Mouse (Mus musculus): ENCODE results near the gene Olfr532. TPM values are rescaled to one million over a fixed set of nuclear protein-coding genes. Genes with fewer than 3 reads are reported as not detected.

Olfr532 gene
- 0.10 TPM for polyA plus RNA-seq (2017; shearing (Covaris generic))

DNA sequence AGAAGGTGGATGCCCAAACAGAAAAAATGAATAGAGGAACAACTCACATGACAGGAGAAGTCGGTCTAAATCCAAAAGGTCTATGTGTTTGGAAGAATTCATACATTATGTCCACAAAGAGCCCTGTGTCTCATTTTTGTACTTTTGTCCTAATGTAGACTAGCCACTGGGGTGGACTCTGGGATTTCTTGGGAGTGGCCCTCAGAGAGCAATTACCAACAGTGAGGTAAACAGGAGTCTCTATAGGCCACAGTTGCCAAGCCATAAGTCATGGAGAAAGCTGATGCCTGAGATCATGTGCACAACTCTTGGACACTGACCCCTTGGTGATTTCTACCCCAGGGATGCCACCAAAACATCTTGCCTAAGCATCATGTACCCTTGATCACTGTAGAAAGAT is at the start of gene Olfr532:
Gene Olfr532, minus strand, starts transcription at position 101 of the 400 bp plus-strand sequence.

DNA sequence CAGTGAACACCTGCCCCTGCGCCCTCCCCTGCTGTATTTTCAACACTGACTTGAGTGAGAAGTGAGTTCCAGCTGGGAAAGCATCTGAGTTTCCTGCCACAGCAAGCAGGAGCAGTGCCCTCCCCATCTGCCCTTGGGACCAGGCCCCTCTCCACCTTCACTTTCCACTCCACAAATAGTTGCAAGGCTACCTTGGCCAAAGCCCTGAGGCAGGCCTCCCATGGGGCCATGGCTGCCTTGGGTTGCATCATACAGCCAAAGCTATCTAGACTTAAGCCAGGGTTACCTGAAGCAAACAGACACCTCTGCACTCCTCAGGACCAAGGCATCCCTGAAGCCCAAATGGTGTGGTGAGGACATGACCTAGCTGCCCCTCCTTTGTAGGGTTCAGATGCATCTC is 41.6 kb upstream of the Olfr532 start, which contains the start of gene Olfr533:
Gene Olfr533, plus strand, starts transcription at position 301 of the 400 bp plus-strand sequence.

DNA sequence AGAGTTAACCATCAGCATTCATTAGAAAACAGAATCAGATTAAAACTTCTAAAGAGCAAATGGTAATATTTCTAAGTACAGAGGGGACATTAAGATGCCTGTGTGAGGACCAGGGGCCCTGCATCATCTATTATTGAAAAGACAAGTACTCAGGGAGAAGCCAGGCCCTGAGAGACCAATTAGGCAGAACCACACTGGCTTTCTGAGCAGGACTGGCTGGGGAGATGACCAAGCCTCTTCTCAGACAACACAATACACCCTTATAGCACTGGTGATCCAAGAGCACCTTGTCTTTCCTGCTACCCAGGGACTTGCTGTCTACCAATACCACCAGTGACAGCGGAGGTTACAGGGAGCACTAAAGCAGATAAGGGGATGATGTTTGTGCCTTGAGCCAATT is 18.6 kb downstream of the Olfr532 start, which contains the start of gene Olfr531:
Gene Olfr531, minus strand, starts transcription at position 101 of the 400 bp plus-strand sequence.

DNA sequence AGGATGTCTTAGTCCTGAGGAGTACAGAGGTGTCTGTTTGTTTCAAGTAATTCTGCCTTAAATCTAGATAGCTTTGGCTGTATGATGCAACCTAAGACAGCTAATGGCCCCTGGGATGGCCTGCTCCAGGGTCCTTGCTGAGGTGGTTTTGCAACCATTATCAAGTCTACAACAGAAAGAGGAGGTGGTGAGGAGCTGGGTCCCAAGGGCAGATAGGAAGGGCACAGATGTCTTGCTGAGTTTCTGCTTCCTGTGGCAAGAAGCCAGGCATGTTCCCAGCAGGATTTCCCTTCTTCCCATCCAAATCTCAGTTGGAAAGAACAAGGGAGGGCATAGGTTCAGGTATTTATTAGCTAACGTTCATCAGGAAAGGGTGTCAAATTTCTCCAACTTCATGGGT is 45.2 kb downstream of the Olfr532 start, which contains the start of gene Olfr530:
Gene Olfr530, minus strand, starts transcription at position 101 of the 400 bp plus-strand sequence.

Other genes with a start within 250 kb of the Olfr532 start
- gene Olfr523, start 248.4 kb downstream of the Olfr532 start, polyA plus RNA-seq (2017; shearing (Covaris generic)), result not detected
- gene Olfr524, start 215.7 kb downstream of the Olfr532 start, polyA plus RNA-seq (2017; shearing (Covaris generic)), result 1.0 TPM
- 2.2 TPM for gene Cd163l1, start 203.4 kb downstream of the Olfr532 start, polyA plus RNA-seq (2017; shearing (Covaris generic))
- gene 5830411N06Rik, start 174.4 kb downstream of the Olfr532 start, polyA plus RNA-seq (2017; shearing (Covaris generic)), result 18.7 TPM
- gene Olfr525, start 100.8 kb downstream of the Olfr532 start, polyA plus RNA-seq (2017; shearing (Covaris generic)), result 0.32 TPM
- gene Olfr527, start 87.6 kb downstream of the Olfr532 start, polyA plus RNA-seq (2017; shearing (Covaris generic)), result not detected
- gene Olfr60, start 60.0 kb downstream of the Olfr532 start, polyA plus RNA-seq (2017; shearing (Covaris generic)), result not detected
- 1.5 TPM for gene Olfr530, start 45.3 kb downstream of the Olfr532 start, polyA plus RNA-seq (2017; shearing (Covaris generic))
- not detected for gene Olfr531, start 18.7 kb downstream of the Olfr532 start, polyA plus RNA-seq (2017; shearing (Covaris generic))
- not detected for gene Olfr533, start 41.7 kb upstream of the Olfr532 start, polyA plus RNA-seq (2017; shearing (Covaris generic))
- not detected for gene Olfr535, start 62.6 kb upstream of the Olfr532 start, polyA plus RNA-seq (2017; shearing (Covaris generic))
- gene Olfr536, start 85.8 kb upstream of the Olfr532 start, polyA plus RNA-seq (2017; shearing (Covaris generic)), result not detected
- not detected for gene Olfr538, start 146.2 kb upstream of the Olfr532 start, polyA plus RNA-seq (2017; shearing (Covaris generic))
- 0.05 TPM for gene Olfr46, start 179.6 kb upstream of the Olfr532 start, polyA plus RNA-seq (2017; shearing (Covaris generic))
- not detected for gene Olfr61, start 207.3 kb upstream of the Olfr532 start, polyA plus RNA-seq (2017; shearing (Covaris generic))
- not detected for gene Olfr53, start 224.8 kb upstream of the Olfr532 start, polyA plus RNA-seq (2017; shearing (Covaris generic))
- 0.21 TPM for gene Olfr539, start 238.3 kb upstream of the Olfr532 start, polyA plus RNA-seq (2017; shearing (Covaris generic))